Mouse (Mus musculus): ENCODE data around the gene Opcml. TPM values are rescaled to one million over a fixed set of nuclear protein-coding genes. Genes with fewer than 3 reads are reported as not detected.

Opcml gene
- polyA plus RNA-seq, 1 experiment from 2014 or later: 0.02 TPM

DNA sequence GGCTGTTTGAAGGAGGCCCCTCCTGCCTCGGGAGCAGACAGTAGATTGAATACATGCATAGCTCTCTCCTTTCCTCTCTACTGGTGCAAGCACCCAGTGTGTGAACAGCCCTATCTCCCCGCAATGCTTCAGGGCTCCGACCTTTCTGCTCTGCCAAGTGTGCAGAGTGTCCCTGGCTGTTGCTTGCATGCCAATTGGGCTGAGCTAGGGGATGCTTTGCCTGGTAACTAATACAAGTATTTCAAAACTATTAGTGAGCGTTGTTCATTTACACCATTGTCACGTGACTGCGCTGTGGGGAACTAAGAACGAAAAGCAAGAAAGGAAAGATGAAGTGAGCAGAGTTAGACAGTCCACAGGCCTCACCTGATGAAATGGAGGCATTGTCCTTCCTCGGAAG is 1101.0 kb downstream of the Opcml start:
- H3K4me1 ChIP-seq (ENCODE audit: insufficient read depth): no peaks in the 10 kb centered on the region
- H3K27ac ChIP-seq (ENCODE audit: low read depth): no peak overlapping the region
- no peak overlapping the region for H3K4me2 ChIP-seq (ENCODE audit: low read depth, low read length)
- H3K4me3 ChIP-seq (ENCODE audit: low read depth, low read length): no peak overlapping the region
- H3K36me3 ChIP-seq (replicated peaks; ENCODE audit: insufficient read depth, low read length): no peaks in the 10 kb centered on the region
- ATAC-seq: no peak
- WGBS (ENCODE audit: insufficient replicate concordance): 68% methylated on average over 8 of the region's 8 CpGs
- TF ChIP-seq CTCF (IDR thresholded peaks at IDR 0.05; ENCODE audit: low read depth) (no peak), EP300 (IDR thresholded peaks at IDR 0.05; ENCODE audit: low read depth) (no peak)
- no peaks in the 10 kb centered on the region for H3K9me3 ChIP-seq (ENCODE audit: low read length)
- DNase-seq: no peak
- no peak overlapping the region for H3K9ac ChIP-seq (replicated peaks)
- H3K27me3 ChIP-seq (ENCODE audit: insufficient read depth, low read length): no peaks in the 10 kb centered on the region

DNA sequence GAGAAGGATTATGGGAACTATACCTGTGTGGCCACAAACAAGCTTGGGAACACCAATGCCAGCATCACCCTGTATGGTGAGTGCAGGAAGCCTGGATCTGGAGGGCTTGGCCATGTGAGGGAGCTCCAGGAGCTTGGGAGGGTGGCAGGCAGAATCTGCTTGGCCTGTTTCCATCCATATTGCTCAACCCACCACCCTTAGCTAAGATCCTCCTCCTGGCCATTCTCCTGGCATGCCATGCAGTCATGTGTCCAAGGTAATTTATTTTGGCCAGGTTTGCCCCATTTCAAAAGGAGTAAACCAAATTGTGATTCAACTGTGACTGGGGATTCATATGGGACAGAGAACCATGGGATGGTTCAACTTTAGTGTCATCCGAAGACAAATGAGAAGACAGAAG is 1112.7 kb downstream of the Opcml start:
- Histone ChIP-seq H3K9me3 (ENCODE audit: low read length) (no peaks in the 10 kb centered on the region), H3K9ac (replicated peaks) (no peak overlapping the region), H3K4me2 (ENCODE audit: low read depth, low read length) (no peak overlapping the region), H3K36me3 (replicated peaks; ENCODE audit: insufficient read depth, low read length) (no peaks in the 10 kb centered on the region), H3K27me3 (ENCODE audit: insufficient read depth, low read length) (no peaks in the 10 kb centered on the region), H3K4me1 (ENCODE audit: insufficient read depth) (no peaks in the 10 kb centered on the region), H3K4me3 (ENCODE audit: low read depth, low read length) (no peak overlapping the region), H3K27ac (ENCODE audit: low read depth) (no peak overlapping the region)
- WGBS (ENCODE audit: insufficient replicate concordance): 67% methylated on average over 1 of the region's 1 CpGs
- TF ChIP-seq EP300 (IDR thresholded peaks at IDR 0.05; ENCODE audit: low read depth): no peak
- peak; percentile 46 for TF ChIP-seq CTCF (IDR thresholded peaks at IDR 0.05; ENCODE audit: low read depth)
- DNase-seq: peak; percentile 17
- ATAC-seq: peak; percentile 50

GRCm38 (mm10) chr9:28909738-28910137 is 1119.2 kb downstream of the Opcml start:
- WGBS (ENCODE audit: insufficient replicate concordance): 69% methylated on average over 4 of the region's 4 CpGs
- Histone ChIP-seq H3K9me3 (ENCODE audit: low read length) (no peaks in the 10 kb centered on the region), H3K4me1 (ENCODE audit: insufficient read depth) (no peaks in the 10 kb centered on the region; the same call in 1 of the 2 replicates), H3K4me3 (ENCODE audit: low read depth, low read length) (no peak overlapping the region), H3K27ac (ENCODE audit: low read depth) (no peak overlapping the region), H3K9ac (replicated peaks) (no peak overlapping the region), H3K4me2 (ENCODE audit: low read depth, low read length) (no peak overlapping the region), H3K36me3 (replicated peaks; ENCODE audit: insufficient read depth, low read length) (no peaks in the 10 kb centered on the region), H3K27me3 (ENCODE audit: insufficient read depth, low read length) (no peaks in the 10 kb centered on the region)
- no peak for ATAC-seq
- DNase-seq: no peak
- TF ChIP-seq EP300 (IDR thresholded peaks at IDR 0.05; ENCODE audit: low read depth): no peak
- no peak for TF ChIP-seq CTCF (IDR thresholded peaks at IDR 0.05; ENCODE audit: low read depth)

- no peak overlapping the region for H3K4me3 ChIP-seq (ENCODE audit: low read depth, low read length)
- no peaks in the 10 kb centered on the region for H3K27me3 ChIP-seq (ENCODE audit: insufficient read depth, low read length)
- DNase-seq (no peak), ATAC-seq (no peak)
- H3K27ac ChIP-seq (ENCODE audit: low read depth): no peak overlapping the region
- no peak overlapping the region for H3K9ac ChIP-seq (replicated peaks)
- no peaks in the 10 kb centered on the region; the same call in 1 of the 2 replicates for H3K4me1 ChIP-seq (ENCODE audit: insufficient read depth)
- TF ChIP-seq EP300 (IDR thresholded peaks at IDR 0.05; ENCODE audit: low read depth): no peak
- TF ChIP-seq CTCF (IDR thresholded peaks at IDR 0.05; ENCODE audit: low read depth): no peak
- no peak overlapping the region for H3K4me2 ChIP-seq (ENCODE audit: low read depth, low read length)
- 63% methylated on average over 13 of the region's 13 CpGs for WGBS (ENCODE audit: insufficient replicate concordance)
- no peaks in the 10 kb centered on the region for H3K9me3 ChIP-seq (ENCODE audit: low read length)
- no peaks in the 10 kb centered on the region for H3K36me3 ChIP-seq (replicated peaks; ENCODE audit: insufficient read depth, low read length)
These were observed 1121.1 kb downstream of the Opcml start for GRCm38 (mm10) chr9:28911571-28912185.

DNA sequence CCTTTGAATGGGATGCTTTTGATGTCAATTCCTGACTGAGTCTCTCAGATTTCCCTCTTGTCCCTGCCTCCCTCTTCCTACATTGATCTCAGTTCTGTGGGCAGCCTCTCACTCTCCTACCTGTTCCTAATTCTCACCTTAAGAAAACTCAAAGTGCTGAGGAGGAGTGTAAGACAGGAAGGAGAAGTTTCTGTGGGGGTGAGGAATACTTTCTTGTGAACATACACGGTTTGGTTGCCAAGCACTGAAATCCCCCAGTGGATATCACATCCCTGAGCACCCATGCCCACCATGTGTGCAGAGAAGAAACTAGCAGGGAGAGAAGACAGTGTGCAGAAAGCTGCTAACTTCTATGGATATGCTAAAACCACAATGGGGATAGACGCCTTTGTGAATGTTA is 1141.5 kb downstream of the Opcml start:
- ATAC-seq: no peak

DNA sequence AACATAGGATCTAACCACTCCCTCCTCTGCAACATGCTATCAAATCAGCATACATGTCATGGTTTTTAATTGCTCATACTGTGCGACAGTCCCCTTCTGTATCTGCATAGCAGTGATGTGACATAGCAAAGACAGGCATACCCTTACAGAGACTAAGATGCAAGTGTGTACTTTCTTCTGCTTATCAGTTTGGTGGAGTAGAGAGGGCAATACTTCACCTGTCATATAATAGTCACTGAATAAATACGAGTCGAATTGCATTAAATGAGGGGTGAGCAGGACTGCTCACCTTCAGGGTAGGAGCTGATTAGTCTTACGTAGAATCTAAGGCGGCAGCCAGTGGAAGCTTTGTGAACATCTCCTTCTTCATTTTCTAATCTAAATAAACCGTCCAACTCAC is 1146.6 kb downstream of the Opcml start:
- H3K9me3 ChIP-seq (ENCODE audit: low read length): no peaks in the 10 kb centered on the region
- H3K9ac ChIP-seq (replicated peaks): no peak overlapping the region
- H3K4me3 ChIP-seq (ENCODE audit: low read depth, low read length): no peak overlapping the region
- no peak overlapping the region for H3K4me2 ChIP-seq (ENCODE audit: low read depth, low read length)
- ATAC-seq (no peak), DNase-seq (no peak)
- no peaks in the 10 kb centered on the region for H3K4me1 ChIP-seq (ENCODE audit: insufficient read depth)
- H3K36me3 ChIP-seq (replicated peaks; ENCODE audit: insufficient read depth, low read length): no peaks in the 10 kb centered on the region
- H3K27me3 ChIP-seq (ENCODE audit: insufficient read depth, low read length): no peaks in the 10 kb centered on the region
- 72% methylated on average over 6 of the region's 6 CpGs for WGBS (ENCODE audit: insufficient replicate concordance)
- no peak overlapping the region for H3K27ac ChIP-seq (ENCODE audit: low read depth)
- TF ChIP-seq EP300 (IDR thresholded peaks at IDR 0.05; ENCODE audit: low read depth): no peak
- no peak for TF ChIP-seq CTCF (IDR thresholded peaks at IDR 0.05; ENCODE audit: low read depth)

More for the DNA sequence above, 1141.5 kb downstream of the Opcml start:
- Histone ChIP-seq H3K9me3 (ENCODE audit: low read length) (no peaks in the 10 kb centered on the region), H3K4me2 (ENCODE audit: low read depth, low read length) (no peak overlapping the region), H3K4me1 (ENCODE audit: insufficient read depth) (no peaks in the 10 kb centered on the region), H3K36me3 (replicated peaks; ENCODE audit: insufficient read depth, low read length) (no peaks in the 10 kb centered on the region), H3K27ac (ENCODE audit: low read depth) (no peak overlapping the region), H3K4me3 (ENCODE audit: low read depth, low read length) (no peak overlapping the region), H3K9ac (replicated peaks) (no peak overlapping the region), H3K27me3 (ENCODE audit: insufficient read depth, low read length) (no peaks in the 10 kb centered on the region)
- WGBS (ENCODE audit: insufficient replicate concordance): 58% methylated on average over 2 of the region's 2 CpGs
- DNase-seq: no peak
- TF ChIP-seq CTCF (IDR thresholded peaks at IDR 0.05; ENCODE audit: low read depth) (no peak), EP300 (IDR thresholded peaks at IDR 0.05; ENCODE audit: low read depth) (no peak)
